Mouse (Mus musculus): ENCODE data around the gene Pdlim5.
"Not testable (repeated sequence)": the region's sequence is repeated elsewhere in the genome, so short reads cannot be mapped to it uniquely, and the experiment has no call there.

Gene Pdlim5

DNA sequence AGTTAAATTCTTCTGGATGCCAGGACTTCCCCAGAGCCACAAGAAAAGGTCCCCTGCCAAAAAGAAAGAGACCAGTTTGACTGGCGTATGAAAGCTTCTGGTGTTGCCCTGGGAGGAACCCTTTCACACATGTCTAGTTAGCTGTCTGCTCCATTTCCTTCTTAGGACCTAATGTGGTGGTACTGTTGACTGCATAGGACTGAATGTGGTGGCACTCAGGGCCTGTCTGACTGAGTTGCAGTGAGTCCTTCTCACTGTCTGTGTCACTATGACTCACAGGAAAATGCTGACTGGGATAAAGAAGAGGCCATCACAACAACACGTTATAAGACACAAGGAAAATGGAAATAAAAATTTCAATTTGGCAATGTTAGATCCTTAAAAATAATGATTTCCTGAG is 146.0 kb downstream of the Pdlim5 start:
- no peak for DNase-seq

DNA sequence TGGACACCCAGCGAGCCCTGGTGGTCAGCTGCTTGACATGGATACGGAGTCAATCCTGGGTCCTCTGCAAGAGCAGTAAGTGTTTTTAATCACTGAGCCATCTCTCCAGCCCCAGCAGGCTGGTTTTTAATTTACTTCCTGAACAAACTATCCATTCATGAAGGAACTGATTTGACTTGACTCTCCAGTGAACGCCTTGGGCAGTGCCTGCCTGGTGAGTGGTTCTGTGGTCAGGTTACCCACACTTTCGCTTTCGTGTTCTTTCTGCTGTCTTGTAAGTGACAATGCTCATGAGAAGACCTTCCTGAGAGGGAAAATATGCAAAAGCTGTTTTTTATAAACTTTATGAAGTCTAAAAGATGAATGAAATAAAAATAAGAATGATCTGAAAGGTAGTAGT is 152.2 kb downstream of the Pdlim5 start:
- no peak for DNase-seq

DNA sequence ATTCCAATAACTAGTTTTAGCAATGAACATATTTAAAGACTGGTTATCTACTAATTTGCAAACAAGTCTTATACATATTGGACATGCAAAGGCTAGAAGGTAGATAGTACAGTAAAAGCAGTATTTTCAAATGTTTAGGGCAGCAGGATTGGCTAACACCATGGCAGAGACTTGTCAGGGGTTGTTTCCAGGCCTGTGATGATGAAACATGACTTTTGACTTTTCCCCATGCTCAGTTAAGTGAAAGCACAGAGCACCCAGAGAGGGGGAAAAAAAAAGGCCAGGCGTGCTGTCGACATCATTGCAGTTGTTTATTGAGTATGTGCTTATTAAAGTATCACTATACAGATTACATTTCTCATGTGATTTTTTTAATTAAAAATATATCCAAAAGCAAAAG is 156.2 kb downstream of the Pdlim5 start:
- no peak for DNase-seq

DNA sequence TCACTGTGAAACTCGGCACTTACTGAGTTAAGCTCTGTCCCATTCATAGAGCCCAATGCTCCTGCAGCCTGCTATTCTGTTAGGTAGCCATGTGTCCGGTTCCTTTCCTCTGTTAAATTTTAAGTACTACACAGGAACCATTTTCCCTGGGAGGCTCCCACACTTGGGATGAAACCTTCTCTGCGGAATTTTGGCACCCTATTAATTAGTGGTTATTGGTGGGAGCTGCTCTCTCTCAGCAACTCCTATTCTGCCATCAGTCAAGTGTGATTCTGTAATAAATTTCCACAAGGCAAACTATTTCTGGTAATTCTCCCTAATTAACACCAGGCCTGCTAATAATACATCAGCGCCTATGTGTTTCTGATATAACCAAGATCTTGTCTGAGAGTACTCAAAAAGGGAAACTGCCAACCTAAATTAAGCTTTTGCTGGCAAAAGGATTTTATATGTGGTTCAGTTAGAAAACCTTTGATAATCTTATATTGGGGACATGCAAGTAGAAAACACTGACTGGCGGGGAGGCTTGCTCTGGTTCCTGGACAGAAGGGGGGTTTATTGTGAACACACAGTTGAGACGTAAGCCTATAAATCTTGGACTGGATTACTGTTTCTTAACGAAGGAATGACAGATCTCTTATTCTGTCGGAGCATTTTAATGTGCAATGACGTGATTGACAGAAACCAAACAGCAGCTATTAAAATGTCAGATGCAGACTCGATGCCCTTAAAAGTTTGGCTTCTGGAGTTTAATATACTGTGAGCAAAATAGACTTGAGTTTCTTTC is 157.0 kb downstream of the Pdlim5 start:
- DNase-seq, result no peak

DNA sequence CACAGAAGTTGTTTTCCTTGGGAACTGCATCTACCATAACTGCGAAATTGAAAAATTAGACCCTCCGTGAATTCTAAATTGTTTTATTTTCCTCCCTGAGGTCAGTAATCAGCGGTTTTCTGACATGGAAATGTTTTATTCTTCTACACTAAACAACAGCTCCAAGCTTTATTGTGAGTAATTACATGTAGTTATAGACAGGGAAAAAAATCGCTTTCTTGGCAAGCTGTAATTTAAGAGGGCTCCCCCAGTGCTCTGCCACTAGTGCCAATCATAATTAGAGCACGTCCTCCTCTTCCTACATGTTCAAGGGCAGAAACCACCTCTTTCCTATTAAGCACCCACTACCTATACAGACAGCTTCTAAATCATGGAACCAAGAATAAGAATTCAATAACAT is 157.9 kb downstream of the Pdlim5 start:
- no peak for DNase-seq

DNA sequence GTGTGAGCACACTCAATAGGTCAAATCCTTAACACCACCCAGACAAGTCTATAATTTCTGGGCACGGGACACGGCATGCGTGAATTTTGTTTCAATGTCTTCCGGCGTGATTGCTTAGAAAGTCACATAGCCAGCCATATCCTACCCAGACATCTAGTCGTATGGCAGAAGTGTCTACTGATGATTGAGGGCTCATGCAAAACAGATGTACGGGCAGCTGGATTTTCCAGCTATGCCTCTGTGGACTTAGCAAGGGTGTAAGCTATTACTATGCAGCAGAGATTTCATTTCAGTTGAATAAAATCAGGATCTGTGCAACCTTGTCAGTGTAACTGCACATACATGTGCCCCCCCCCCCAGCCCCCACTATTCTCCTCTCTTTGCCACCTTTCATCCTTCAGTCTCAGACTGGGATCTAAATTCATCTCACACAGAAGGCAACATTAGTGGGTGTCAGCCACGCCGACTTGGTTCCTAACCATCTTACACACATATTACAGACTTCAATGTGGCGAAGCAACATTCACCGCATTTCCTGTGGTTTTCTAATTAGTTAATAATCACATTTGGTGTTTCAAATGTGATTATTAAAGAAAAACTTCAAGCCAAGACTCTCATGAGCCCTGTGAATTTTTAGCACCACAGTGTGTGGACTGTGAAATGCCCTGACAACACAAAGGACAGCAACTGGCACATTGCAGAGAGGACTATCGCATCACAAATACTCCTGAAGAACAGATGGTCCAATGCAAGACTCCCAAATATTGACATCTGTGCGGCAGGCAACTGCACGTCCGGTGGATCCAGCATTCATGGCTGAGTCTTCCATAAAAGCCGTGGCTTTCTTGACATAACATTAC is 161.7 kb downstream of the Pdlim5 start:
- no peak for DNase-seq

DNA sequence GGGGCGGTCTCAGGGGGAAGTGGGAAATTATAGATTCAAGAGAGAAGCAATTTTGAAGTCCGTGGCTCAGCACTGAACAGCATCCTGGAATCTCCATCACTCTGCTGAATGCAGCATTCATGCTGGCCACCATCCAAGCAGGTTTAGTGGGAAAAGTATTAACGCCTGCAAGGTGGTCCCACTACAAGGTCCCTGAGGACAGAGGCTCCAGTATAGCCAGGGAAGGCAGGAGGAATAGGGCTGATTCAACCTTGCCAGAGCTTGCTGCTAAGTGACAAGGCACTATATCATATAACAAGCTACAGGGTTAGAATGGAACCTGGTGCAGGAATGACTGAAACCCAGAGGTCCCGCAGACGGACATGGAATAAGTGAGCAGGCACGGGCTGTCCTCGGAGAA is 166.8 kb downstream of the Pdlim5 start:
- DNase-seq, result no peak

DNA sequence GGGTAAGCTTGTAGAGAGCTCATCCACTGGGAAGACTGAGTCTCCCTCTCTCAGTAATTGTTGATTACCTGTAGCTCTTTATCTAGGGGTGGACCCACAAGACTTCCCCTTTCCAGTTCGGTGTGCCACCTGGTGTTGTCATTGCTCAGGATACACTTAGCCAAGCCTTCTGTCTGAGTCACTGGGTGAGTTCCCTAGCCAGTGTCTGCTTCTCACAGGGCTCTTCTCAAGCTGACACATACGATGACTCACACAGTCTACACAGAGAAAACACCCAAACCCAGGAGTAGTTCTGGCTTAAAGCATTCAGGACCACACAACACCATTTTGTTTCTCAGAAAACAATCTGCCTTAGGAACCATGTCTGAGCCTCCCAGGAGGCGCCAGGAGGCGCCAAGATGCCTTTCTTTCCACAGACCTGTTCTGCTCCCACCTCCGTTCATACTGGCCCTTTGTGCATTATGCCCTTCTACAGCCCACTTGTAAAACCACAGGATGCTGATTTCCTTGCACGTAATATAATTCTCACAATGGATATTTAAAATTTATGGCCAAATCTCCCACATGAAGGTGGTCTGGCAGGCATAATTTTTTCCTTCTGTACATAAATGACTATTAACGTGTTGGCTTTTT is 172.9 kb downstream of the Pdlim5 start:
- no peak for DNase-seq

DNA sequence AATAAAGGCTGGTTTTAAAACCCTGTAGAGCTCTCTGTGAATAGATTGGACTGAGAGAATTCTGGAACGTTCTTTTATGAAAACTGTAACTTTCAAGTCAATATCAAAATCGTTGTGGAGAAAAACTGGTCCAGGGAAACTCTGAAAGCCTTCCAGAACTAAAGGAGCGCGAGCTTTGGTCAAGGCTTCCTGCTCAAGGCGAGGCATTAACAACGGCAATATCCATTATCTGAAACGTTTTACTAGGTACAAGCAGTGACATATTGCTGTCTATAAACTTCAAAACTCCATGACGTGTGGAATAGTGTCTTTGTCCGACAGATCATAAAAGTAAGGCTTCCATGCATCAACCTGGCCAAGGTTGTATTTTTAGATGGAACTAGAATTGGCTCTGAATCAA is 175.6 kb downstream of the Pdlim5 start:
- DNase-seq, result no peak

DNA sequence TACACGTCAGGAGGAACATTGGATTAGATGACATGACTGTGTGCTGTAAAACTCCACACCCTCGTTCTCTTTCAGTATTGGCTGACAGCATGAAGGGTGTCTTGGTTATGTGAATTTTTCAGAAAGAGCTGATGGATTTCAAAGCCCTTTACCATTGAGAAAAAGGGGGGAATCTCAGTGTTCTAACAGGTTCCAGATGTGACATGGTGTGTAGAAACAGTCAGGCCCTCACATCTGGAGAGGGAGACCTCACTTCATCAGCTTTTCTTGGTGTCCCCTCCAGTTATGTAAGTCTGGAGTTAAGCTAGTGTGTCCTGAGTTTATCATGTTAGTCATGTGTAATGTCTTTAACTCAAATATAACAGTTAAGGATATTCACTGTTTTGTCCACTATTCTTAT is 182.7 kb downstream of the Pdlim5 start:
- no peak for DNase-seq

DNA sequence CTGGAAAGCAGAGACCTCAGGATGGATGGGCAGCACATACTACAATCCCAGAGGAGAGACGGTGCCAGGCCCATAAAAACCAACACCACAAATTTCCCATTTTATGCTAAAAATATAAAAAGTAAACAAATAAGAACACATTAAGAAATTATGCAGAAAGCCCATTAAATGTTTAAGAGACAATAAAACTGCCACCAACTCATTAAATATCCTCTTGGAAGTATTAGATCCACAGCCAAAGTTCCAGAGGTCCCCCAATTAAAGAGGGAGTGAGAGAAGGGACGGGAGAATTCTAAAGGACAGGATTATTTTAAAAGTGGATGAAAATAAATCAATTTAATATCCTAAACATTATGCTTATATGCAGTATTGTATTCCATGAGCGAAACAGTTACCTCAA is 183.3 kb downstream of the Pdlim5 start:
- DNase-seq, result no peak

DNA sequence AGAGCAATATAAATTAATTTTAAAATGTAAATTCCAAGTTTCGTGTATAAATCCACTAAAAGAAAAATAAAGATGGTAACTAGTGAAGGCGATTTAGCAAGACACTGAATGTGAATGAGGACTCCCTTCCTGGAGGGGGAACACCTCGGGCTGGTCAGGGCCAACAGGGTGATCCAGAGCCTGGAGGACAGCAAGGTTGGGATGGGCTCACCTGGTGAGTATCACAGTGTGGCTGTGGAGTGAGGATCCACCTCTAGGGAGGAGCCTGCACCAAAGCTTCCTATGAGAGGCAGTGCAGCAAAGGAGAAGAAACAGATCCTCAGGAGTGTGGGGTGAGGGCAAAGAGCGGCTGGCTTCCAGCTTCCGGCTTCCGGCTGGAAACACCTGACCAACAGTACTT is 185.5 kb downstream of the Pdlim5 start:
- no peak for DNase-seq

DNA sequence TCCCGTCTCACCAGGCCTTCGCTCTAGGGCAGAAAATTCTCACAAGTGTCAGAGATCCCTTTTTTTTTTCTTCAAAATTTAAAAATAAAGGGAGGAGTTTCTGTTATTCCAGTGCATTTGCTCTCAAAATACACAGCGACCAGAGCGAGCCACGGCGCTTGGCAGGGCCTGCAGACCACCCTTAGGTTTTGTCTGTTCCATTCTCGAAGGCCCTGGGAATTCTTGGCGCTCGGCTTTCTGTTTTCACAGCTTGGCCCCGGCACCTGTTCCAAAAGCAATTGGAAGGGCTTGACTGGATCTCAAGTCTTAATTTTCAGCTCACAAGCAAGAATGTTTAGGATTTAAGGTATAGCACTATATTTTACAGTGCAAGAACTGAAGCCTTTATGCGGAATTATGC is 186.4 kb downstream of the Pdlim5 start:
- no peak for DNase-seq

DNA sequence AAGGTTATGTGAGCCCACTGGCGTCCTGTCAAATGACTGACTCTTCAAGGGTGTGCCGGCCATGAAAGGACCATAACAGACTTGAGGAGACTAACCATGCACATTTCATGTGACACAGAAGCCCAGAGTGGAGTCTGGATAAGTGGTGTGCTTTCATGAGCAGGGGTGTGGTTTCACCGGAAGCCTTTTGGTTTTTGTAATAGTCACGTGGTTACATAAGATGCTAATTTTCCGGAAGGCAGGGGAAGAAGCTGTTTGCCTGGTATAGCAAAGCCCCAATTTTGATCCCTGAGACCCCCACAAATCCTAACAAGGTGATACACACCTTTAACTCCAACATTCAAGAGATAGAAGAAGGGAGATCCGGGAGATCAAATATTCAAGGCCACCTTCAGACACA is 188.0 kb downstream of the Pdlim5 start:
- no peak for DNase-seq

DNA sequence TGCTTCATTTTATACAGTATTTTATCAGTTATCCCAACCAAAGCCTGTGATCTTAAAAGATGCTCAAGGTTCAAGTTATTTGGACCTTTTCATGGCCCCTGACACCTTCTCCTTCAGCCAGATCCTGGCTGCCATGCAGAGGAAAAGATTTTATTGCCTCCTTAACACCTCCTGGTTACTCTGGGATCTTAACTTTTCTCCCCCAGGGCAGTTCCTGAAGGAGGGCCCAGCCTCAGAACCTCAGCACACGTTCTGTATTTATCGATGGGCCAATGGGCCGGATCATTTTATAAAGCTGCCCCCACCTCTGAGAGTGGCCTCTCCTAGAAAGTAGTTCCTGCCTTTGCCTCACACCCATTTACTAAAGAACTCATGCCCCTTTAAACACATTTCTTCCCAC is 189.2 kb downstream of the Pdlim5 start:
- DNase-seq, result no peak

DNA sequence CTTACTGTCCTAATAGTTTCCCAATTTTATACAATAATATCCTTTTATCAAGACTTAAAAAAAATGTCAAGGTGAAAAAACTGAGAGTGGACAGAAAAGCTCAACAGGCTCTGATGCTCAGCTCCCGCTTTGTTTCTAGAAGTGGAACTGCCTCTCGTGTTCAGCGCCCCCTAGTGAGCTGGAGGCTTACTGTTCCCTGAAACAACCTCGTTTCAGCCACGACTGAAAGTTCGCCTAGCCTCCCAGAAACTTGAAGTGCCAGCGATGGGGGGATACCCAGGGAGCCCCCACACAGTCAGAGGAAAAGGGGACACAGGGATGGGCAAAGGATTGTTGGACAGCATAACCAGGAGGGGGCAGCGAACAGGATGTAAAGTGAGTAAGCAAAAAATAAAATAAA is 199.4 kb downstream of the Pdlim5 start:
- no peak for DNase-seq

DNA sequence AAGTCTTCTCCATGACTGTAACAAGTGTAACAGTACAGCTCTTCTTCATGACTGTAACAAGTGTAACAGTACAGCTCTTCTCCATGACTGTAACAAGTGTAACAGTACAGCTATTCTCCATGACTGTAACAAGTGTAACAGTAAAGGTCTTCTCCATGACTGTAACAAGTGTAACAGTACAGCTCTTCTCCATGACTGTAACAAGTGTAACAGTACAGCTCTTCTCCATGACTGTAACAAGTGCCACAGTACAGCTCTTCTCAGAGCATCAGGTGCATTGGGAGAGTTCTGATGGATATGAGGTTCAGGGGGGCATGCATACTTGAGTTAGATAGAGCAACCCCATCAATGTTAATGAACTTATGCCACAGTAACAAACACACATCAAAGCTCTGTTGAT is 203.9 kb downstream of the Pdlim5 start:
- not testable (repeated sequence) for DNase-seq

All from layer of hippocampus, adult 9-11 months (tissue).